Mouse (Mus musculus) ES-E14 (cell line): ENCODE measurements at regions not wholly inside any gene's neighbourhood (a gene's known extent, or its start where the extent isn't known, plus 50 kb on each side); places are given as distances from the start of the nearest gene placed in this dataset.

ENCODE experiments used
- DNase-seq: peaks from one replicate; pipeline ENCODE4 v3.0.0-alpha.2; 2013; ENCODE audit warnings: low read depth, low spot score
- H3K27ac ChIP-seq: 2 replicates; pipeline ENCODE4 v1.5.1; 2012; ENCODE audit warnings: low read depth, mild to moderate bottlenecking, low read length, moderate library complexity, mixed read lengths; ENCODE audit not compliant: poor library complexity, insufficient read depth, severe bottlenecking
- H3K36me3 ChIP-seq: 2 replicates; pipeline ENCODE4 v1.6.1; 2012; ENCODE audit warnings: mild to moderate bottlenecking, low read length, moderate library complexity, mixed read lengths; ENCODE audit not compliant: control insufficient read depth, poor library complexity, insufficient read depth, severe bottlenecking
- H3K4me1 ChIP-seq, 2 experiments: fragments of 150-350 bp in 1 of 2; sonication (generic) in 1 of 2; 2 replicates each; pipeline ENCODE4 v1.6.1; 2012; ENCODE audit warnings: low read length in 2 of 2, mild to moderate bottlenecking in 1 of 2, mixed read lengths in 1 of 2; ENCODE audit not compliant: control insufficient read depth in 2 of 2, insufficient read depth in 2 of 2, poor library complexity in 1 of 2
- H3K4me3 ChIP-seq, 2 experiments: fragments of 150-350 bp in 1 of 2; sonication (generic) in 1 of 2; 2 replicates each; pipeline ENCODE4 v1.5.1; 2012; ENCODE audit warnings: low read length in 2 of 2, low read depth in 1 of 2, mild to moderate bottlenecking in 1 of 2, mixed read lengths in 1 of 2; ENCODE audit not compliant: insufficient read depth in 1 of 2, poor library complexity in 1 of 2, severe bottlenecking in 1 of 2
- H3K9ac ChIP-seq: 2 replicates; pipeline ENCODE4 v1.6.1; 2012; ENCODE audit warnings: low read depth, mild to moderate bottlenecking, low read length, mixed read lengths; ENCODE audit not compliant: poor library complexity, insufficient read depth, severe bottlenecking
- H3K9me3 ChIP-seq: fragments of 150-350 bp; sonication (generic); 2 replicates; pipeline ENCODE4 v1.6.1; 2012; ENCODE audit warnings: low read depth, mild to moderate bottlenecking, low read length; ENCODE audit not compliant: control insufficient read depth, insufficient read depth
- CHD2 ChIP-seq: IDR thresholded peaks from 2 replicates; pipeline ENCODE4 v1.6.1; 2014; ENCODE audit warnings: mild to moderate bottlenecking, low read depth, low read length, inconsistent platforms
- HCFC1 ChIP-seq: IDR thresholded peaks from 2 replicates; pipeline ENCODE4 v1.6.1; 2012; ENCODE audit warnings: low read length, inconsistent platforms, borderline replicate concordance; ENCODE audit not compliant: insufficient read depth
- MAFK ChIP-seq: IDR thresholded peaks from 2 replicates; pipeline ENCODE4 v1.6.1; 2014; ENCODE audit warnings: mild to moderate bottlenecking, low read depth, low read length, inconsistent platforms; ENCODE audit not compliant: insufficient read depth
- ZC3H11A ChIP-seq: IDR thresholded peaks from 2 replicates; pipeline ENCODE4 v1.6.1; 2012; ENCODE audit warnings: low read depth, mild to moderate bottlenecking, inconsistent platforms, low read length, borderline replicate concordance
- ZNF384 ChIP-seq: IDR thresholded peaks from 2 replicates; pipeline ENCODE4 v1.6.1; 2012; ENCODE audit warnings: low read depth, low read length, inconsistent platforms
- in situ Hi-C, 2 experiments: fragments of 600-800 bp; cut with MboI; formaldehyde crosslinking; loops; one replicate each; pipeline ENCODE4 v1.15.1; 2025; ENCODE audit warnings: low sequenced_read_pairs in 2 of 2, inconsistent platforms in 1 of 2; ENCODE audit not compliant: unreplicated experiment in 2 of 2

GRCm38 (mm10) chrX:59690436-59690835, 122.6 kb upstream of the Fgf13 start:
- Histone ChIP-seq H3K4me3 (no peak overlapping the region), H3K36me3 (no peaks in the 10 kb centered on the region), H3K9me3 (no peaks in the 10 kb centered on the region), H3K4me1 (no peaks in the 10 kb centered on the region), H3K27ac (no peak overlapping the region), H3K9ac (no peak overlapping the region)
- in situ Hi-C loops, result no loop called here
- no peak for DNase-seq
- no peak for TF ChIP-seq ZC3H11A
- TF ChIP-seq ZNF384, result no peak
- TF ChIP-seq CHD2, result no peak
- no peak for TF ChIP-seq MAFK
- no peak for TF ChIP-seq HCFC1

GRCm38 (mm10) chrX:59689531-59689930, 121.7 kb upstream of the Fgf13 start:
- Histone ChIP-seq H3K9ac (no peak overlapping the region), H3K4me3 (no peak overlapping the region), H3K27ac (no peak overlapping the region), H3K36me3 (no peaks in the 10 kb centered on the region), H3K4me1 (no peaks in the 10 kb centered on the region), H3K9me3 (no peaks in the 10 kb centered on the region)
- in situ Hi-C loops, result no loop called here
- DNase-seq, result no peak
- no peak for TF ChIP-seq ZNF384
- no peak for TF ChIP-seq CHD2
- no peak for TF ChIP-seq HCFC1
- TF ChIP-seq ZC3H11A, result no peak
- TF ChIP-seq MAFK, result no peak
